Mouse (Mus musculus): ENCODE results near the gene Bicc1.
"Not testable (repeated sequence)": the region's sequence is repeated elsewhere in the genome, so short reads cannot be mapped to it uniquely, and the experiment has no call there.

GRCm38 (mm10) chr10:70946121-70946520, 213.4 kb downstream of the Bicc1 start:
- TF ChIP-seq CTCF (IDR thresholded peaks at IDR 0.05; ENCODE audit: control insufficient read depth, insufficient read depth, low read length); POLR2A (IDR thresholded peaks at IDR 0.05; ENCODE audit: borderline replicate concordance, control insufficient read depth, low read depth, low read length): not testable (repeated sequence)
